Mouse (Mus musculus) midbrain, embryonic 11.5 days (tissue): ENCODE data around the gene Anxa9. TPM values are rescaled to one million over a fixed set of nuclear protein-coding genes. Genes with fewer than 3 reads are reported as not detected.

ENCODE experiments used
- ATAC-seq: fragments of 200-750 bp; cut with Nextera tagmentation; 2 replicates; pipeline ENCODE4 v1.8.0; 2017; ENCODE audit warnings: moderate TSS enrichment, moderate library complexity; ENCODE audit not compliant: low FRiP score
- DNase-seq: peaks from one replicate; pipeline ENCODE4 v3.0.0; 2015; ENCODE audit warnings: low spot score; ENCODE audit errors: missing footprints
- H3K27ac ChIP-seq: fragments of 300-500 bp; sonication (generic); 2 replicates; pipeline ENCODE4 v1.5.1; 2014; ENCODE audit warnings: low read depth, low read length
- H3K27me3 ChIP-seq: fragments of 300-500 bp; sonication (generic); 2 replicates; pipeline ENCODE4 v1.6.1; 2014; ENCODE audit warnings: mild to moderate bottlenecking, low read length, moderate library complexity, mixed read lengths; ENCODE audit not compliant: control insufficient read depth, insufficient read depth
- H3K36me3 ChIP-seq: fragments of 300-500 bp; sonication (generic); 2 replicates; pipeline ENCODE4 v1.6.1; 2014; ENCODE audit warnings: mild to moderate bottlenecking, low read length, moderate library complexity, mixed read lengths; ENCODE audit not compliant: control insufficient read depth, insufficient read depth
- H3K4me1 ChIP-seq: fragments of 300-500 bp; sonication (generic); 2 replicates; pipeline ENCODE4 v1.6.1; 2014; ENCODE audit warnings: low read length; ENCODE audit not compliant: control insufficient read depth, insufficient read depth
- H3K4me2 ChIP-seq: fragments of 300-500 bp; sonication (generic); 2 replicates; pipeline ENCODE4 v1.6.1; 2014; ENCODE audit warnings: mild to moderate bottlenecking, moderate library complexity
- H3K4me3 ChIP-seq: fragments of 300-500 bp; sonication (generic); 2 replicates; pipeline ENCODE4 v1.5.1; 2014; ENCODE audit warnings: low read depth, low read length
- H3K9ac ChIP-seq: fragments of 300-500 bp; sonication (generic); 2 replicates; pipeline ENCODE4 v1.6.1; 2014; ENCODE audit warnings: low read length
- H3K9me3 ChIP-seq: fragments of 300-500 bp; sonication (generic); 2 replicates; pipeline ENCODE4 v1.6.1; 2016; ENCODE audit warnings: low read length; ENCODE audit not compliant: control insufficient read depth
- WGBS: fragments of 180-500 bp; shearing (Covaris S2); extraction: QIAGEN DNeasy Blood & Tissue Kit; methylation state at CpG from one replicate; pipeline ENCODE4 v1.1.7; 2014; 5-methylcytosine and 5-hydroxymethylcytosine counted together
- polyA plus RNA-seq: library from polyadenylated mRNA; unstranded; fragments of >200 nt; fragmentation: Nextera tagmentation; extraction: Ambion mirVana; gene quantifications from 2 replicates; pipeline ENCODE4 v1.2.1, GENCODE M21; 2014

The Anxa9 gene
- polyA plus RNA-seq, 1 experiment from 2014 or later, result 0.87 TPM

GRCm38 (mm10) chr3:95250783-95251424 lies 56.1 kb downstream of the Anxa9 start, which contains the start of gene Bnipl:
TSS of gene Bnipl (minus strand) at chr3:95251193.
- Histone ChIP-seq H3K9ac (no peak within 1 kb of the TSS), H3K27ac (no peak within 1 kb of the TSS), H3K4me3 (no peak within 1 kb of the TSS), H3K27me3 (no peaks in the 10 kb centered on the region), H3K4me2 (no peak within 1 kb of the TSS), H3K4me1 (no peaks in the 10 kb centered on the region), H3K9me3 (no peaks in the 10 kb centered on the region), H3K36me3 (no peaks in the 10 kb centered on the region; the same call in none of the 2 replicates)
- ATAC-seq, result no peak
- 61% methylated on average over 7 of the region's 7 CpGs for WGBS
- no peak for DNase-seq

GRCm38 (mm10) chr3:95250361-95250760 lies 56.6 kb downstream of the Anxa9 start:
- WGBS, result 91% methylated on average over 5 of the region's 5 CpGs
- ATAC-seq, result no peak

GRCm38 (mm10) chr3:95247660-95248336 lies 59.2 kb downstream of the Anxa9 start:
- DNase-seq (no peak), ATAC-seq (no peak)
- H3K4me1 ChIP-seq, result no peaks in the 10 kb centered on the region
- H3K9me3 ChIP-seq, result no peaks in the 10 kb centered on the region
- H3K4me2 ChIP-seq, result no peak overlapping the region
- H3K27me3 ChIP-seq, result no peaks in the 10 kb centered on the region
- no peaks in the 10 kb centered on the region for H3K36me3 ChIP-seq
- no peak overlapping the region for H3K4me3 ChIP-seq
- no peak overlapping the region for H3K27ac ChIP-seq
- WGBS, result 83% methylated on average over 1 of the region's 1 CpGs
- H3K9ac ChIP-seq, result no peak overlapping the region

More at GRCm38 (mm10) chr3:95250361-95250760, 56.6 kb downstream of the Anxa9 start:
- DNase-seq, result no peak
- Histone ChIP-seq H3K27me3 (no peaks in the 10 kb centered on the region), H3K4me3 (no peak overlapping the region), H3K4me2 (no peak overlapping the region), H3K9me3 (no peaks in the 10 kb centered on the region), H3K9ac (no peak overlapping the region), H3K27ac (no peak overlapping the region), H3K4me1 (no peaks in the 10 kb centered on the region), H3K36me3 (no peaks in the 10 kb centered on the region; the same call in 1 of the 2 replicates)

- Histone ChIP-seq H3K27ac (no peak overlapping the region), H3K4me2 (no peak overlapping the region), H3K9me3 (no peaks in the 10 kb centered on the region), H3K4me3 (no peak overlapping the region), H3K4me1 (no peaks in the 10 kb centered on the region), H3K36me3 (no peaks in the 10 kb centered on the region), H3K9ac (no peak overlapping the region), H3K27me3 (no peaks in the 10 kb centered on the region)
- 89% methylated on average over 5 of the region's 5 CpGs for WGBS
- no peak for DNase-seq
- no peak for ATAC-seq
Measured at GRCm38 (mm10) chr3:95246465-95247231, 60.3 kb downstream of the Anxa9 start.

Other genes with a start within 250 kb of the Anxa9 start
- gene Pip5k1a, start 200.2 kb downstream of the Anxa9 start, polyA plus RNA-seq, result 13.2 and 15.1 TPM in 2 replicates
- gene Vps72, start 196.2 kb downstream of the Anxa9 start, polyA plus RNA-seq, result 221 and 238 TPM in 2 replicates
- gene Tmod4, start 182.7 kb downstream of the Anxa9 start, polyA plus RNA-seq, result 0.97 TPM in 1 of 2 replicates, not detected in the other
- 84.9 and 86.3 TPM in 2 replicates for gene Scnm1, start 173.2 kb downstream of the Anxa9 start, polyA plus RNA-seq
- gene Lysmd1, start 173.1 kb downstream of the Anxa9 start, polyA plus RNA-seq, result 16.1 and 17.4 TPM in 2 replicates
- 2.2 and 2.9 TPM in 2 replicates for gene Tnfaip8l2, start 164.8 kb downstream of the Anxa9 start, polyA plus RNA-seq
- gene Sema6c, start 146.7 kb downstream of the Anxa9 start, polyA plus RNA-seq, result 14.1 and 17.8 TPM in 2 replicates
- gene Gabpb2, start 89.3 kb downstream of the Anxa9 start, polyA plus RNA-seq, result 6.0 and 6.9 TPM in 2 replicates
- 105 and 106 TPM in 2 replicates for gene Cdc42se1, start 78.4 kb downstream of the Anxa9 start, polyA plus RNA-seq
- 124 and 144 TPM in 2 replicates for gene Mllt11, start 75.0 kb downstream of the Anxa9 start, polyA plus RNA-seq
- 0.18 and 0.48 TPM in 2 replicates for gene Gm128, start 65.6 kb downstream of the Anxa9 start, polyA plus RNA-seq
- gene Bnipl, start 56.0 kb downstream of the Anxa9 start, polyA plus RNA-seq, result 0.20 TPM in 1 of 2 replicates, not detected in the other
- 38.8 and 43.3 TPM in 2 replicates for gene Mindy1, start 25.8 kb downstream of the Anxa9 start, polyA plus RNA-seq
- 28.0 and 29.7 TPM in 2 replicates for gene Prune1, start 25.1 kb downstream of the Anxa9 start, polyA plus RNA-seq
- gene Cers2, start 7.6 kb upstream of the Anxa9 start, polyA plus RNA-seq, result 94.1 and 97.1 TPM in 2 replicates
- gene Setdb1, start 50.0 kb upstream of the Anxa9 start, polyA plus RNA-seq, result 60.9 and 69.3 TPM in 2 replicates
- gene 4930558C23Rik, start 95.7 kb upstream of the Anxa9 start, polyA plus RNA-seq, result not detected in 2 replicates
- gene Arnt, start 127.2 kb upstream of the Anxa9 start, polyA plus RNA-seq, result 26.2 and 27.0 TPM in 2 replicates
- 6.7 and 8.0 TPM in 2 replicates for gene Ctsk, start 192.1 kb upstream of the Anxa9 start, polyA plus RNA-seq
- gene Ctss, start 219.6 kb upstream of the Anxa9 start, polyA plus RNA-seq, result 10.2 TPM in 2 replicates